Mouse (Mus musculus) limb, embryonic 15.5 days (tissue): ENCODE results near the gene St3gal5. TPM values are rescaled to one million over a fixed set of nuclear protein-coding genes. Genes with fewer than 3 reads are reported as not detected.

Experiments used
- ATAC-seq: fragments of 200-750 bp; cut with Nextera tagmentation; 2 replicates; pipeline ENCODE4 v1.8.0; 2017; ENCODE audit warnings: low read depth, moderate TSS enrichment; ENCODE audit not compliant: insufficient number of reproducible peaks, low FRiP score, low TSS enrichment
- H3K27ac ChIP-seq: fragments of 300-500 bp; sonication (generic); 2 replicates; pipeline ENCODE4 v1.5.1; 2015; ENCODE audit warnings: moderate library complexity, mild to moderate bottlenecking, inconsistent platforms
- H3K27me3 ChIP-seq: fragments of 300-500 bp; sonication (generic); 2 replicates; pipeline ENCODE4 v1.6.1; 2015; ENCODE audit warnings: inconsistent platforms
- H3K36me3 ChIP-seq: fragments of 300-500 bp; sonication (generic); 2 replicates; pipeline ENCODE4 v1.6.1; 2015; ENCODE audit warnings: inconsistent platforms
- H3K4me1 ChIP-seq: fragments of 300-500 bp; sonication (generic); 2 replicates; pipeline ENCODE4 v1.6.1; 2015; ENCODE audit warnings: inconsistent platforms
- H3K4me2 ChIP-seq: fragments of 300-500 bp; sonication (generic); 2 replicates; pipeline ENCODE4 v1.6.1; 2015; ENCODE audit warnings: mild to moderate bottlenecking, inconsistent platforms
- H3K4me3 ChIP-seq: fragments of 300-500 bp; sonication (generic); 2 replicates; pipeline ENCODE4 v1.5.1; 2015; ENCODE audit warnings: mild to moderate bottlenecking, inconsistent platforms
- H3K9ac ChIP-seq: fragments of 300-500 bp; sonication (generic); 2 replicates; pipeline ENCODE4 v1.6.1; 2015; ENCODE audit warnings: inconsistent platforms
- H3K9me3 ChIP-seq: fragments of 300-500 bp; sonication (generic); 2 replicates; pipeline ENCODE4 v1.6.1; 2016; ENCODE audit warnings: inconsistent platforms
- WGBS: fragments of 180-500 bp; shearing (Covaris S2); methylation state at CpG from one replicate; pipeline ENCODE4 v1.1.7; 2015; 5-methylcytosine and 5-hydroxymethylcytosine counted together
- polyA plus RNA-seq: library from polyadenylated mRNA; unstranded; fragments of >200 nt; fragmentation: Nextera tagmentation; extraction: Ambion mirVana; gene quantifications from 2 replicates; pipeline ENCODE4 v1.2.1, GENCODE M21; 2015

St3gal5 gene
- polyA plus RNA-seq, 1 experiment from 2014 or later: 31.0 TPM

- Histone ChIP-seq H3K4me1 (peaks cover 22% of the 10 kb centered on the region; the same call in 1 of the 2 replicates), H3K9ac (no peak overlapping the region), H3K4me3 (peak overlapping the region; percentile 78), H3K27ac (no peak overlapping the region), H3K27me3 (no peaks in the 10 kb centered on the region), H3K9me3 (no peaks in the 10 kb centered on the region), H3K36me3 (no peaks in the 10 kb centered on the region), H3K4me2 (peak overlapping the region; percentile 99)
- ATAC-seq: no peak
- WGBS: 23% methylated on average over 2 of the region's 2 CpGs
These were observed 1.3 kb downstream of the St3gal5 start for GRCm38 (mm10) chr6:72098691-72099090.

DNA sequence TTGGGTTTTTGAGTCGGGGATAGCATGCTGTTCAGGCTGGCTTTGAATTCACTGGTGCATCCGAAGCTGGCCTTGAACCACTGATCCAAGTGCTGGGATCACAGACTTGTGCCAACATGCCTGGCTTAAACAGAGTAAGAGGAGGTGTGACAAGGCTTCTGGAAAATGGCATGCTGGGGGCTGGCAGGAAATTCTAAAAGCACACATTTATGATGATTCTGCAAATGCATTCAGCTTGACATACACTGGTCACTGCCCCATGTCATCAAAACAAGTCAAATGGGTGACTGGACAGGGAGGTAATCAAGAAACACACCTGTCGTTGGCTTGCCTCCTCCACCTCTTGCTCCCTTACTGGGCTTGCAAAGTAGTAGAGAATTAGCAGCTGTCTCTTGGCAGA is 1.9 kb downstream of the St3gal5 start:
- 68% methylated on average over 3 of the region's 3 CpGs for WGBS
- no peak overlapping the region for H3K27ac ChIP-seq
- no peaks in the 10 kb centered on the region for H3K9me3 ChIP-seq
- H3K36me3 ChIP-seq: no peaks in the 10 kb centered on the region
- H3K4me3 ChIP-seq: peak overlapping the region; percentile 78; the same call in 1 of the 2 replicates
- peaks cover 22% of the 10 kb centered on the region; the same call in 1 of the 2 replicates for H3K4me1 ChIP-seq
- peak overlapping the region; percentile 99; the same call in 1 of the 2 replicates for H3K4me2 ChIP-seq
- H3K27me3 ChIP-seq: no peaks in the 10 kb centered on the region
- no peak for ATAC-seq
- H3K9ac ChIP-seq: no peak overlapping the region

DNA sequence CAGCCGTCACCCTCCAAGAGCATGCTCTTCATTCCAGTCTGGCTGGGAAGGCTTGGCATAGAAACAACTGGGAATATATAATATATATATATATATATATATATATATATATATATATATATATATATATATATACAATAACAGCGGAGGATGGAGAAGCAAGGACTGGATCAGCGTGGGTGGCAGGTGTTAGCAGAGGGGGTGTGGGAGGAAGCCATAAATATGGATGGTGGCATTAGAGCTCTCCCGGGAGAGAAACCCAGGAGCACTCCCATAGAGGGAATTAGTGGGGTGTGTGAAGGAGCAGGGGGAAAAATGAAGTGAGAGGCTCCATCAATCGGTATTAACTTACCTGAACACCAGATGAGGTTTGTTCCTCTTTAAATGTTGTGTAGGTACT is 2.8 kb downstream of the St3gal5 start:
- Histone ChIP-seq H3K27me3 (no peaks in the 10 kb centered on the region), H3K4me1 (peaks cover 22% of the 10 kb centered on the region; the same call in 1 of the 2 replicates), H3K9me3 (no peaks in the 10 kb centered on the region), H3K27ac (no peak overlapping the region), H3K9ac (no peak overlapping the region), H3K4me2 (no peak overlapping the region), H3K4me3 (no peak overlapping the region), H3K36me3 (no peaks in the 10 kb centered on the region)
- 52% methylated on average over 5 of the region's 5 CpGs for WGBS
- ATAC-seq: no peak

GRCm38 (mm10) chr6:72100939-72101338 is 3.5 kb downstream of the St3gal5 start:
- no peak overlapping the region for H3K27ac ChIP-seq
- WGBS: 80% methylated on average over 8 of the region's 8 CpGs
- no peak for ATAC-seq
- no peak overlapping the region for H3K4me3 ChIP-seq
- H3K36me3 ChIP-seq: no peaks in the 10 kb centered on the region
- H3K9ac ChIP-seq: no peak overlapping the region
- no peak overlapping the region for H3K4me2 ChIP-seq
- H3K4me1 ChIP-seq: peaks cover 22% of the 10 kb centered on the region; the same call in 1 of the 2 replicates
- H3K9me3 ChIP-seq: no peaks in the 10 kb centered on the region
- H3K27me3 ChIP-seq: no peaks in the 10 kb centered on the region

DNA sequence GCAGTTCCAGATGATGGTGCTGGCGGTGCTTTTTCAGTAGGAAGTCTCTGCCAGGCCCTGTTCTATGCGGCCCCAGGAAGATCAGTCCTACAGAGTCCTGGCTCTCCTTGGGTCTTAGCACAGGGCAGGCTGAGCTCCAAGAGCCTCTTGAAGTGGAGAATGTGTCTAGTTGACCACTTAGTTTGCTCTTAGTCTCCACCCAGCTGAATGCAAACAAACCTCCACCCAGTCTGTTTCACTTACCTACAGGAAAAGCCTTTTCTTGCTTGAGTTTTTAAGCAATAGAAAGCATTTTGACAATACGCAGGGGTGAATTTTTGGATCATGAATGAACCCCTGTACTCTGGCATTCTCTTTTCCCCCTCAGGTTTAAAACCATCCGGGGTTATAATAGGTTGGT is 4.0 kb downstream of the St3gal5 start:
- Histone ChIP-seq H3K4me1 (peaks cover 22% of the 10 kb centered on the region; the same call in 1 of the 2 replicates), H3K27me3 (no peaks in the 10 kb centered on the region), H3K27ac (no peak overlapping the region), H3K9ac (no peak overlapping the region), H3K36me3 (no peaks in the 10 kb centered on the region), H3K4me2 (no peak overlapping the region), H3K9me3 (no peaks in the 10 kb centered on the region), H3K4me3 (no peak overlapping the region)
- ATAC-seq: no peak
- 75% methylated on average over 4 of the region's 4 CpGs for whole genome bisulfite sequencing

DNA sequence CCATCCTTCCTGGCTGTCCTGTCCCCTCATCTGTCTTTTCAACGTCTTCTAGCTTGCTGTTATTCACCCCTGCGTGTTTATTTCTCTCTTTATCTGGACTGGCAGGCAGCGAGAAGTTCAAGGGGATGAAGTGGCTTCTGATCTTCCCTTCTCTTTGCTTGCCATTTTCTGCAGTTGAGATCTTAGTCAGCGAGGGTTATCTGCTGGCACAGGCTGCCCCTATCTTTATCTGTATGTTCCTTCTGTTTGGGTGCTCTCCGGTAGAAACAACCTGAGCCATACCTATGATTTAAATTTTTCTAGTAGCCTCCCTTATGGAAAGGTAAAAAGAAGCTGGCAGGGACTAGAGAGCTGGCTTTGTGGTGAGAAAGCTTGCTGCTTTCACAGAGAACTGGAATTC is 4.7 kb downstream of the St3gal5 start:
- Histone ChIP-seq H3K4me3 (no peak overlapping the region), H3K9me3 (no peaks in the 10 kb centered on the region), H3K27ac (no peak overlapping the region), H3K36me3 (no peaks in the 10 kb centered on the region), H3K9ac (no peak overlapping the region), H3K4me1 (peaks cover 19% of the 10 kb centered on the region; the same call in 1 of the 2 replicates), H3K27me3 (no peaks in the 10 kb centered on the region), H3K4me2 (no peak overlapping the region)
- WGBS: 68% methylated on average over 5 of the region's 5 CpGs
- ATAC-seq: no peak

GRCm38 (mm10) chr6:72104534-72104933 is 7.1 kb downstream of the St3gal5 start:
- Histone ChIP-seq H3K9ac (no peak overlapping the region), H3K4me1 (peaks cover 10% of the 10 kb centered on the region; the same call in 1 of the 2 replicates), H3K27ac (no peak overlapping the region), H3K9me3 (no peaks in the 10 kb centered on the region), H3K4me2 (no peak overlapping the region), H3K27me3 (no peaks in the 10 kb centered on the region), H3K36me3 (no peaks in the 10 kb centered on the region), H3K4me3 (no peak overlapping the region)
- WGBS: 88% methylated on average over 7 of the region's 7 CpGs
- no peak for ATAC-seq

- no peak for ATAC-seq
- peaks cover 7% of the 10 kb centered on the region; the same call in 1 of the 2 replicates for H3K4me1 ChIP-seq
- H3K36me3 ChIP-seq: no peaks in the 10 kb centered on the region
- no peak overlapping the region for H3K9ac ChIP-seq
- WGBS: 52% methylated on average over 14 of the region's 14 CpGs
- H3K4me2 ChIP-seq: no peak overlapping the region
- H3K9me3 ChIP-seq: no peaks in the 10 kb centered on the region
- H3K27ac ChIP-seq: no peak overlapping the region
- H3K27me3 ChIP-seq: no peaks in the 10 kb centered on the region
- H3K4me3 ChIP-seq: no peak overlapping the region
These were observed 11.8 kb downstream of the St3gal5 start for GRCm38 (mm10) chr6:72108941-72109892.

GRCm38 (mm10) chr6:72110577-72110976 is 13.2 kb downstream of the St3gal5 start:
- Histone ChIP-seq H3K4me3 (no peak overlapping the region), H3K36me3 (no peaks in the 10 kb centered on the region), H3K9ac (no peak overlapping the region), H3K4me1 (peaks cover 7% of the 10 kb centered on the region; the same call in 1 of the 2 replicates), H3K27me3 (no peaks in the 10 kb centered on the region), H3K9me3 (no peaks in the 10 kb centered on the region), H3K4me2 (no peak overlapping the region), H3K27ac (no peak overlapping the region)
- 83% methylated on average over 3 of the region's 3 CpGs for WGBS
- no peak for ATAC-seq

DNA sequence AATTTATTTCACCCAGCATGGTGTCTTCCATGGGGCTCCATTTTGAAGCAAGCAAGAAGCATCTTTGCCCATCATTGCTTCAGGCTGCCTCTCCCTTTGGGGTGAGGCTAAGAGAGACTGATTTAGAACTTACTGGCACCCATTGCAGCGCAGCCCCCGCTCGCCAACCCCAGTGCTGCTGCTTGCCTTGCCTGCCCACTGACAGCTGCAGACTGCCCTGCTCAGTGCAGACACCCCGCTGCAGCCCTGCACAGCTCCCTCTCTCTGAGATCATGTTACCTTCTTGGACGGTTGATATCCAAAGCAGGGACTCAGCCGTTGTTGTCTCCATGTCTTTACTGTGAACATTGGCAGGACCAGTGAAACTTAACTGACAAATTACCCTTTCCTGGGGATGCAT is 15.2 kb downstream of the St3gal5 start:
- H3K9me3 ChIP-seq: no peaks in the 10 kb centered on the region
- no peak overlapping the region for H3K4me3 ChIP-seq
- ATAC-seq: peak; percentile 66; the same call in 1 of the 2 replicates
- no peaks in the 10 kb centered on the region for H3K36me3 ChIP-seq
- peaks cover 7% of the 10 kb centered on the region; the same call in 1 of the 2 replicates for H3K4me1 ChIP-seq
- no peak overlapping the region for H3K9ac ChIP-seq
- H3K4me2 ChIP-seq: no peak overlapping the region
- no peak overlapping the region for H3K27ac ChIP-seq
- no peaks in the 10 kb centered on the region for H3K27me3 ChIP-seq
- 16% methylated on average over 6 of the region's 6 CpGs for WGBS

GRCm38 (mm10) chr6:72113093-72113702 is 15.8 kb downstream of the St3gal5 start:
- no peak overlapping the region for H3K27ac ChIP-seq
- 80% methylated on average over 2 of the region's 2 CpGs for WGBS

GRCm38 (mm10) chr6:72114902-72115301 is 17.5 kb downstream of the St3gal5 start:
- H3K9me3 ChIP-seq: no peaks in the 10 kb centered on the region
- H3K4me1 ChIP-seq: no peaks in the 10 kb centered on the region
- H3K27me3 ChIP-seq: no peaks in the 10 kb centered on the region
- H3K4me2 ChIP-seq: no peak overlapping the region
- WGBS: 80% methylated on average over 7 of the region's 7 CpGs
- H3K27ac ChIP-seq: no peak overlapping the region
- H3K4me3 ChIP-seq: no peak overlapping the region
- no peak overlapping the region for H3K9ac ChIP-seq
- ATAC-seq: no peak
- H3K36me3 ChIP-seq: no peaks in the 10 kb centered on the region

More at GRCm38 (mm10) chr6:72113093-72113702, 15.8 kb downstream of the St3gal5 start:
- H3K4me2 ChIP-seq: no peak overlapping the region
- peaks cover 7% of the 10 kb centered on the region; the same call in 1 of the 2 replicates for H3K4me1 ChIP-seq
- ATAC-seq: no peak
- no peaks in the 10 kb centered on the region for H3K9me3 ChIP-seq
- no peak overlapping the region for H3K9ac ChIP-seq
- no peak overlapping the region for H3K4me3 ChIP-seq
- H3K27me3 ChIP-seq: no peaks in the 10 kb centered on the region
- H3K36me3 ChIP-seq: no peaks in the 10 kb centered on the region
